Mouse (Mus musculus) macrophage (primary cell): ENCODE measurements around the gene Fam118a. TPM values are rescaled to one million over a fixed set of nuclear protein-coding genes. Genes with fewer than 3 reads are reported as not detected.
"Not testable (repeated sequence)": the region's sequence is repeated elsewhere in the genome, so short reads cannot be mapped to it uniquely, and the experiment has no call there.

ENCODE experiments used
- H3K27ac ChIP-seq: fragments of 350-480 bp; formaldehyde crosslinking; 2 replicates; pipeline ENCODE4 v1.9.0; 2021
- H3K36me3 ChIP-seq: fragments of 350-480 bp; formaldehyde crosslinking; 2 replicates; pipeline ENCODE4 v1.9.0; 2021; ENCODE audit errors: inconsistent target
- H3K4me3 ChIP-seq: fragments of 350-480 bp; formaldehyde crosslinking; 2 replicates; pipeline ENCODE4 v1.9.0; 2021; ENCODE audit errors: inconsistent target
- H3K79me2 ChIP-seq: fragments of 350-480 bp; formaldehyde crosslinking; 2 replicates; pipeline ENCODE4 v1.9.0; 2021; ENCODE audit errors: inconsistent target
- WGBS: methylation state at CpG from one replicate; pipeline ENCODE4 v1.1.7; 2026; ENCODE audit warnings: inconsistent platforms; ENCODE audit not compliant: missing documents; 5-methylcytosine and 5-hydroxymethylcytosine counted together
- polyA plus RNA-seq: library from polyadenylated mRNA; stranded (reverse); fragments of 250-400 nt; gene quantifications from 3 replicates; pipeline ENCODE4 v1.2.4, GENCODE M21; 2018; ENCODE audit warnings: inconsistent platforms
- total RNA-seq, 78 experiments: library from RNA; depleted of rRNA; stranded (reverse); fragments of 250-400 nt; gene quantifications; 1 replicate in 9 of 78; 2 replicates in 24 of 78; 3 replicates in 43 of 78; 4 replicates in 2 of 78; pipeline ENCODE4 v1.2.4; 2018; ENCODE audit warnings: inconsistent platforms in 56 of 78

The Fam118a gene
- total RNA-seq (2018; cell fraction: chromatin; rRNA removed): 10 to 100 TPM in 14 of 26 experiments, 1 to 10 TPM in 12; 1.4 to 27.3 (median 11.3) TPM
- total RNA-seq (2018; cell fraction: cytosol; rRNA removed): 10 to 100 TPM in 4 of 26 experiments, 1 to 10 TPM in 22; 2.8 to 11.5 (median 7.9) TPM
- 10 to 100 TPM in 9 of 26 experiments, 1 to 10 TPM in 17; 2.4 to 20.7 (median 6.3) TPM for total RNA-seq (2018; cell fraction: nucleus; rRNA removed)
- polyA plus RNA-seq: 5.4 to 11.3 TPM (median 6.8 TPM) in 3 replicates

- WGBS: 77% methylated on average over 1 of the region's 1 CpGs
- not testable (repeated sequence) for H3K4me3 ChIP-seq, H3K27ac ChIP-seq, H3K36me3 ChIP-seq, H3K79me2 ChIP-seq
Measured at GRCm38 (mm10) chr15:85028648-85029047, at the start of gene Fam118a. Gene Fam118a (plus strand): TSS chr15:85028948.

DNA sequence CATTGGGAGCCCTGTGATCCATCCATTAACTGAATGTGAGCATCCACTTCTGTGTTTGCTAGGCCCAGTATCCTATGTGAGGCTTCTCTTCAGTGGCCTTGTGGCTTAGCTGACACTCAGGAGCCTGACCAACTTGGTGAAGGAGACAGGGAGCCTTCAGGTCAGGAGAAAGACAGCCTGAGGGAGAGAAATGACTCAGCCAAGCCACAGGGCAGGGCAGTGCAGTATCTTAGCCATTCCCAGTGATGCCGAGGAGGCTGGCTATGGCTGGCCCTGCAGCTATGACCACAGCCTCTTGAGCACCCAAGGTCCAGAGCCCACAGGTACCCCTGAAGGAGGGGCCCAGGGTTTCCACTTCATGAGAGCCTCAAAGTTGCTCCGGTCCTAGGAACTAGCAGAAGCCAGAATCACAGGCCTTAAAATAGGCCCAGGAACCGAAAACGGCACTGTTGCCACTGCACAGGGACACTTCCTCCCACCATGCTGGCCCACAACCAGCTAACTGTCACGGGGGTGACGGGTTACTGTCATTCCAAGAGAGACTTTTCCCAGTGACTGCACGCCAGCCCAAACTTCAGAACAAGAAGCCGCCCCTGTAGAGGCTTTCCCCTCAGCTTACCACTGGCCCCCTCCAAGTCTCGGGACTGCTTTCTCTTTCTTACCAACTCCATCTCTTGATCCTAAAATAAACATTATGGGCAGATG is 47.0 kb upstream of the Fam118a start:
- 1% methylated on average over 9 of the region's 9 CpGs for WGBS
- peak overlapping the region; percentile 79 for H3K27ac ChIP-seq
- no peaks in the 10 kb centered on the region for H3K36me3 ChIP-seq
- peaks cover 100% of the 10 kb centered on the region for H3K79me2 ChIP-seq
- no peak overlapping the region for H3K4me3 ChIP-seq

DNA sequence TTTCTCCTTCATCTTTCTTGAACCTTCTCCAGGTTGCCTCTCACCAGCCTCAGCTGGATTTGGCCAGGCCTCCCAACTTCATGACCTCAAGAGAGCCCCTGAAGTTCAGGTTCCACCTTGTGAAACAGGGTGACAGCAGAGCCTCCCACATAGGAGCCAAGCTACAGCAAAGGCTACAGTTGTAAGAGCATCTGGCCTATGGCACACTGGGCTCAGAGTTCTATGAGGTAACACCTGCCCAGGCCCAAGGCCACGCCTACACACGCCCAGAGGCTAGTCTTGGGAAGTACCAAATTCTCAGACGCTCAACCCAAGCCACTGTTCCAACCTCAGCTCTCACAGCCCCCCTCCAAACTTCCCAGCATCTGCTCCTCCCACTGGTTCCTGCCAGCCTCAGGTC is 45.9 kb upstream of the Fam118a start:
- Histone ChIP-seq H3K36me3 (no peaks in the 10 kb centered on the region), H3K27ac (peak overlapping the region; percentile 79), H3K4me3 (no peak overlapping the region), H3K79me2 (peaks cover 95% of the 10 kb centered on the region)
- WGBS: 31% methylated on average over 3 of the region's 3 CpGs

- Histone ChIP-seq H3K4me3 (no peak overlapping the region), H3K36me3 (no peaks in the 10 kb centered on the region), H3K79me2 (peaks cover 87% of the 10 kb centered on the region), H3K27ac (peak overlapping the region; percentile 79)
- WGBS: 23% methylated on average over 7 of the region's 7 CpGs
Measured at GRCm38 (mm10) chr15:84983721-84984120, 45.0 kb upstream of the Fam118a start.

DNA sequence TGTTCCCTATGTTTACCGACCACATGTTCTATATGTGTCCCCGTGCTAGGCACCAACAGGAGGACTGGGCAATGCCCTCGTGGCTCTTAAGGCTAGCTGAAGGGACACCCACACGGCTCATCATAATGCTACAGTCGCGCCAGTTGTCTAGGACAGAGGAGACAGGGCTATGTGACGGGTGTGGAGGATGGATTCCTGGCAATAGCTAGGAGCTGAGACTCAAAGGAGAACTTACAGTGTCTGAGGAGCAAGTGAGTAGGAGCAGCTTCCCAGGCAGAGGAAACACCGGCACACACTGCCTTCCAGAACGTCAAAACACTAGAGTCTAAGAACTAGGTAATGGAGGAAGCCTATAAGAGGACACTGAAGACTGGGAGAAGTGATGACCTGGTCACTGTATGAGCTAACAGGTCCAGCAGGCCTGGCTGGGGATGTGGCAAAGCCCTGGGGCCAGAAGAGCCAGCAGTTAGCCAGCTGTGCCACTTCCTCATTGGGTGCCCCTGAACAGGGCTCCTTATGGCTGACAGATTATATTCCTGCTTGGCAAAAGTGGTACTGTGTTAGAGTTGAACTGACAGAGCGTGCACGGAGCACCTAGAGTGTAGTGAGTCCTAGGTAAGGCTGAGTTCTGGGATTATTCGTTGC is 43.1 kb upstream of the Fam118a start:
- 84% methylated on average over 12 of the region's 12 CpGs for WGBS
- Histone ChIP-seq H3K4me3 (peak overlapping the region; percentile 82), H3K79me2 (peaks cover 68% of the 10 kb centered on the region), H3K27ac (peak overlapping the region; percentile 76), H3K36me3 (no peaks in the 10 kb centered on the region)

DNA sequence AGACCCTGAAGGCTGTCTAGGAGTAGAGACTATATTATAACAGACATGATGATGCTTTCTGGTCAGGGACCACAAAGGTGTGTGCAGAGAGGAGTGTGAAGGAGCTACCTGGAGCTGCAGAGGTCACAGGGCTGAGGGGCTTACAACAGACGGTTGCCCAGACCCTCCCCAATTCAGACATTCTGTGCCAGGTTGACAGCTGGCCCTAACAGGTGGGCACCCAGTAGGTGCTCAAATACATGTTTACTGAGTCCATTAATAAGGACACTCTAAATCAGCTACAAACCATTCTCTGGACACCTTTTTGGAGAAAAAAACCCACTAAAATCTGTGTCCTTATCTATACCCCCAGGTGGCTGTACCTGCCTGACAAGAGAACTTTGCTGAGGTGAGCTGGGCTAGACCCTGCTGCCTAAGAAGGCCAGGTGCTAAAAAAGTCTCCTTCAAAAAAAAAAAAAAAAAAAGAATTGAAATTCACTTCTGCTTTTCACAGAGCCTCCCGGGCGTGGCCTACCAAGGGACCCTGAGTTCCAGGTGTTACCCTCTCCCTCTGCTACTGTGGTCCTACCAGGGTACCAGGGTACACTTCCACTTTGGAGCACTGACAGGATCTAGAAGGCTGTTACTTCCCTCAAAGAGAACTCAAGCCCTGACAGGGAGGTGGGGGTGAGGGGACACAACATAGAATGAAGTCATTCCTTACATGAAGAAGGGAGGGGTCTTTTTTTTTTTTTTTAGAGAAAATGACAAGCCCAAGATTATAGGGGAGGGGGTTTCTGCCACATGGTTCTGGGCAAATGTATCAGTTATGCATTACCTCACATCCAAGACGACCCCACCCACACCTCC is 42.4 kb upstream of the Fam118a start:
- WGBS: 14% methylated on average over 4 of the region's 4 CpGs
- H3K79me2 ChIP-seq: peaks cover 60% of the 10 kb centered on the region
- no peaks in the 10 kb centered on the region for H3K36me3 ChIP-seq
- H3K27ac ChIP-seq: peak overlapping the region; percentile 76
- peak overlapping the region; percentile 82 for H3K4me3 ChIP-seq

GRCm38 (mm10) chr15:84987020-84987815 is 41.5 kb upstream of the Fam118a start:
- Histone ChIP-seq H3K36me3 (no peaks in the 10 kb centered on the region), H3K79me2 (peaks cover 52% of the 10 kb centered on the region), H3K27ac (peak overlapping the region; percentile 76), H3K4me3 (peak overlapping the region; percentile 82)
- WGBS: under 1% methylated on average over 53 of the region's 53 CpGs

DNA sequence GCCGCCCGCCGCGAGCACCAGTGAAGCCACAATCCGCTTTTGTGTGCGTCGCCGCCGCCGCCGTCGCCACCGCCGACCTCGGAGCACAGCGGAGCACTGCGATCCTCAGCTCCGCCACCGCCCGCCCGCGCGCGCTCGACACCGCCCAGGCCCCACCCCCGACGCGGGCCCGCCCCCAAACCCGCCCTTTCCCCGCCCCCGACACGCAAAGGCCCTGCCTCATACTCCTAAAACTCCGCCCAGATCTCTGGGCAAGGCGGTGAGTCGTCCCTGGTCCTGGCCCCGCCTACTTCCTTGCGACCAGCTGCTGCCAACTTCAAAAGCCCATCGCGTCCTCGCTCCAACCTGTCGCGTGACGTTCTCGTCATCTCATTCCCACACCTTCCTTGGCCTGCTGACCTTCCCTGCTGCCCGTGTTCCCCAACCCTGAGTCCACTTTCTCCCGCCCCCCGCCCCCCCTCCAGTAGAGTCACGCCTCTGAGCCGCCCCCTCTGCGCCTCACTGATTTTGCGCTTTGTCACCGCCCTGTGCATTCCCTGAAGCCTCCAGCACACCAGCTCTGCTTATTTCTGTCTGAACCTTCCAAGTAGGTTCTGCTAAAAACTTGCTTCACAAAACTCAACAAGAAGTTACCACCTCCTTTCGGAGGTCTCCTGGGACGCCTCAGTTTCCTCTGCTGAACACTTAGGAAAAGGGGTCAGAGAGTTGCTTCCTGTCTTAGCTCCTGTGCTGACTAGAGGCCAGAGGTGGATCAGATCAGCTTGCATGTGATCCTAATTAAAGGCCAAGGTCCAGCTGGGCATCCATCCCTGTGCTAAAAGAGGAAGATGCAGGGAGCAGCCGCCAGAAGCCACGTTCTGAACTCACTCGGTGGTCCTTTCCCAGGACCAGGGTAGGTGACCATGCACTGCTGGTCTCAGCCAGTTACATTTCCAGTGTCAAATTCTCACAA is 40.6 kb upstream of the Fam118a start, which contains the start of gene 5031439G07Rik:
5031439G07Rik (minus strand) TSS at position 678 of the 952 bp plus-strand sequence.
- H3K27ac ChIP-seq: peak within 1 kb of the TSS; percentile 82

DNA sequence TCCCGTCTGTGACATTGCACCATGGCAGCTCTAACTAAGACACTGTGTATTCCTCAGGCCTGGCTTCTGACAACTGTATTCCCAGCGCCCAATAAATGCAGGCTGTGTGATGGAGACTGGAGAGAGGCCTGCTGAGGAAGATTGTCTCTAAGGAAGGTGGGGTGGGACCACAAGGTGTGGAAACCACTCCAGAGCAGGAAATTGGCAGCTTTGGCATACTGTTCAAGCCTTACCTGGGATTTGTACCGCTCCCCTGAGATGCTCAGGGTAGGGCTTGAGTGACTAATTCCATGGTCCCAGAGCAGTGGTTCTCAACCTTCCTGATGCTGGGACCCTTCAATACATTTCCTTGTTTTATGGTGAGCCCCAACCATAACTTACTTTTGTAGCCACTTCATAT is 39.6 kb upstream of the Fam118a start:
- Histone ChIP-seq H3K79me2 (peaks cover 33% of the 10 kb centered on the region), H3K4me3 (no peak overlapping the region), H3K36me3 (no peaks in the 10 kb centered on the region), H3K27ac (peak overlapping the region; percentile 82)
- WGBS: 100% methylated on average over 3 of the region's 3 CpGs

More for the DNA sequence above, 40.6 kb upstream of the Fam118a start, which contains the start of gene 5031439G07Rik:
- H3K79me2 ChIP-seq: peaks cover 42% of the 10 kb centered on the region
- peak within 1 kb of the TSS; percentile 82 for H3K4me3 ChIP-seq
- WGBS: 3% methylated on average over 47 of the region's 59 CpGs
- no peaks in the 10 kb centered on the region for H3K36me3 ChIP-seq

DNA sequence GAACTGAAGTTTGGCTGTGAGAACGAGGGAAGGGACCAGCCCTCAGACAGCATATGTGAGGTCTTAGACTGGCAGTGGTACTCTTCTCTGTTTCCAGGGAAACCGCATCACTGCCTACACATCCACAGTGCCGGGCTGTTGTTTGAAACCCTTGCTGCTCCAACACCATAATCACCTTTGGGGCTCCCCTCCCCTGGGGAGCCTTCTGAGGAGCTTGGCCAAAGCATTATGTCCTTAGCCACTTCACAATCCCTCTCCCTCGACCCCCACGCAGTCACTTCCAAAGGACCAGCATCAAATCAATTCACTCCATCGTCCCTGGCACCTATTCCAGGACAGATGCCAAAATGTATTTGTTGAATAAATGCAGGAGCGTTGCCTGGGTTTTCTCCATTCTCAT is 39.0 kb upstream of the Fam118a start:
- Histone ChIP-seq H3K79me2 (peaks cover 26% of the 10 kb centered on the region), H3K36me3 (no peaks in the 10 kb centered on the region), H3K27ac (no peak overlapping the region), H3K4me3 (no peak overlapping the region)
- WGBS: 92% methylated on average over 7 of the region's 7 CpGs

DNA sequence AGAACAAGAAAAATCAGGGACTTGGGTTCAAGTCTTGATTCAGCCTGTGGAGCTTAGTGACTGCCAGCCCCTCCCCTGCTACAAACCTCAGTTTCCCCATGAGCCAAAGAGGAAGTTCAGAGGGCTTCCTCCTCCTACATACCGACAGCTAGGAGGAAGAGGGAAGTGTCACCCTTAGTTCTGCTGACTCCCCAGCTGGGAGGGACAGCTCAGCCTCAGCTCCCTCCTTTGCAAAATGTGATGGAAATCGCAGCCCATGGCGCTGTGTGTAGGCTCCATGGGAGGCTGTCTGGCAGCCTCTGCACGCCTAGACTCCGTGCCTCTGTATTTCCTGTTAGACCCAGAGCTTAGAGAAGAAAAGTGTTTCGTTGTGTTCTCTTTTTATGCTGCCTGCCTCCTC is 34.2 kb upstream of the Fam118a start:
- H3K36me3 ChIP-seq: no peaks in the 10 kb centered on the region
- no peak overlapping the region for H3K4me3 ChIP-seq
- WGBS: 2% methylated on average over 6 of the region's 6 CpGs
- peak overlapping the region; percentile 99 for H3K27ac ChIP-seq
- no peaks in the 10 kb centered on the region for H3K79me2 ChIP-seq

- WGBS: 28% methylated on average over 5 of the region's 6 CpGs
- Histone ChIP-seq H3K36me3 (no peaks in the 10 kb centered on the region), H3K79me2 (no peaks in the 10 kb centered on the region), H3K27ac (peak overlapping the region; percentile 99), H3K4me3 (no peak overlapping the region)
Measured at GRCm38 (mm10) chr15:84995041-84995440, 33.7 kb upstream of the Fam118a start.

DNA sequence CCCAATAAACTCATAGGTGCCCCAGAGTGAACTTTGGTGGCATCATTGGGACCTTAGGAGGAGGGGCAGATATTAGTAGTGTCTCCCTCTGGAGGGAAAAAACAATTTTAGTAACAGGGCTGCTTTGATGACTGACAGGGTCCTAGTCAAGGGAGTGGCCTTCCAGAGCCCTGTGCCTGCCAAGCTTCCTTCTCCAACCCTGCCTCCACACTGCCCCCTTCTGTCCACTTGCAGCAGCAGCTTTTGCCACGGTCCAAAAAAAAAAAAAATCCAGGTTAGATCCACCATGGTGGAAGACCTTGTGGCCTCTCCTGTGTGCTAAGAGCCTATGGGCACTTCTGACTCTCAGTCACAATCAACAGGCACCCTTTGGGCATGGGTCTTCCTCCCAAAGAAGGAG is 32.8 kb upstream of the Fam118a start:
- Histone ChIP-seq H3K36me3 (no peaks in the 10 kb centered on the region), H3K4me3 (no peak overlapping the region), H3K27ac (peak overlapping the region; percentile 99), H3K79me2 (no peaks in the 10 kb centered on the region)
- 0% methylated on average over 1 of the region's 1 CpGs for WGBS
